Mouse (Mus musculus): ENCODE results near the gene Gm20909.
"Not testable (repeated sequence)": the region's sequence is repeated elsewhere in the genome, so short reads cannot be mapped to it uniquely, and the experiment has no call there.

Gene Gm20909

GRCm38 (mm10) chrY:21164270-21164669, at the start of gene Gm20909:
Gene Gm20909 (plus strand): TSS chrY:21164570.
- DNase-seq: not testable (repeated sequence)

Data from thymus, postnatal 4 days (tissue).